Mouse (Mus musculus) cerebellum, adult (tissue): ENCODE measurements at regions not wholly inside any gene's neighbourhood (a gene's known extent, or its start where the extent isn't known, plus 50 kb on each side); places are given as distances from the start of the nearest gene placed in this dataset.

Experiments used
- ATAC-seq: cut with Nextera tagmentation; 2 replicates; pipeline ENCODE4 v1.9.2; 2017; ENCODE audit warnings: mild to moderate bottlenecking, moderate library complexity, mixed read lengths; ENCODE audit not compliant: insufficient number of reproducible peaks, low FRiP score, low TSS enrichment

DNA sequence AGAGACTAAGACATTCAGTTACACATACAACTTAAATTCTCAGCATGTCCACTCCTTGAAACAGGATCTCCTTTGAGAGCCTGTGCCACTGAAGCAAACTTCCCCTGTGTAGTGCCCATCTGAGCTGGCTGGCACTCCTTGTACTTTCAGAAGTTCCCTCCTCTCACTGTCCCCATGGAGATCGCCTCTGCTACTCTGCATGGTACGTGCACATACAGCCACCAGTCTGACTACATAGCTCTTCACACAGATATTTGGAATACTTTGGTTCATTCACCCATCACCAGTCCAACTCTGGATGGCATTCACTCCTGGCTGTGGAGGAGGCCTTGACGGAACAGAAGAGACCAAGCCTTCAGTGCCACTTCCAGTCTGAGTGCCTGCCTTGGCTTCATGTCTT, 79.8 kb upstream of the Pabpc6 start:
- no peak for ATAC-seq

DNA sequence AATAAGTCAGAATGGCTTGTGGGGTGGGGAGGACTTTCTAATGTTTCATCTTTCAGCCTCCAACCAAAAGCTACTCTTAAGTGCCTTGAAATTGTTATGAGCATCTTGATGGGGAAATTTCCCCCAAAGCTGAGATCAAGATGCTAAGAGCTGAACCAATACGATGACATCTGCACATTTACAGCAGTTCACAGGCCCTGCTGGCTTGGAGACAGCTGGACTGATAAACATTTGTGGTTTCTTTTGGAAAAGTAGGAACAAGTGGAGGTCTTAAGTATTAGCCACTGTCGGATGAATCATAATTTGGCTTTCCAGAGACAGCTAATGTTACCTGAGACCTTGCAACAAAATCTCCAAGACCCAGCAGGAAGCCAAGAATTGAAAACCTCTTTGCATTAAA, 78.4 kb upstream of the Pabpc6 start:
- ATAC-seq, result no peak

DNA sequence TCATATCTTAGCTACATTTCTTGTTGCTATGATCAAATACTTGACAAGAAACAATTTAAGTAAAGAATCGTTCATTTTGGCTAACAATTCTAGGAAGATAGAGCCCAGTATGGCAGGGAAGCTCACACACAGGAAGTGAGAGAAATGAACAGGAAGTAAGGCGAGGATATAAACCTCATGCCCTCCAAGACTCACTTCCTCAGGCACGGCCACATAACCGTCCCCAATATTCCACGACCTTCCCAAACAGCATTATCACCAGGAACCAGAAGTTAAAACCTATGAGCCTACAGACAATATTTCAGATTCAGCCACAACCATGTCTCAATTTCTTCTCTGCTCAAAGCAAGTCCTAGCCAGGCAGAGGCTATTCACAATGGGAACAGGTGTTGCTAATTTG, 73.8 kb upstream of the Pabpc6 start:
- no peak for ATAC-seq

DNA sequence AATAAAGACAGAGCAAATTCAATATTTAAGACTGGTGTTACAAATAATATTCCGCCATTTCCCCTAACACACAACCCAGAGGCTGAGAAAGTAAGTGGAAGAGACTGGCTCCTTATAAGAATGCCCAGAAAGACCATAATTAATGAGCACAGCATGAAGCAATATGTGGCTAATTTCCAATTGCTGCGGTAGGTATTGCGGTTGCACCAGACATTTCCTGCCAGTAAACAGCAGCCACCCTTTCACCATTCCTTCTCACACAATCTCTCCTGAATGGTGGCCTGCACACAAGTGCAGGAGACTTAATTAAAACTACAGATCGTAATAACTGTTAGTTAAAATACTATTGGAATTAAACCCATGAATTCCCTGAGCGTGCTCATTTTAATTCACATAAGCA, 71.8 kb upstream of the Pabpc6 start:
- ATAC-seq, result no peak

DNA sequence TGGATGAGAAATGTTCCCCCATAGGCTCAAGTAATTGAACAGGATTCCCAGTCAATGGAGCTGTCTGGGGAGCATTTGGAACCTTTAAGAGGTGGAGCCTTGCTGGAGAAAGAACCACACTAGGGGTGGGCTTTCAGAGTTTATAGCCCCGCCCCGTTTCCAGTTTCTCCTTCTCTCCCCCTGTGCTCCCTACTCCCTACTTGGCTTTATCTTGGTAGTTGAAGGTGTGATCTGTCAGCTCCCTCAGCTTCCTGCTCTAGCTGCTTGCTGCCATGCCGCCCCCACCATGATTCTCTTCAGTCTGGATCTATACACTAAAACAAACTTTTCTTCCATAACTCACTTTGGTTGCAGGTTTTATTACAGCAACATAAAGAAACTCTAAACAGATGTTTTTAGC, 59.5 kb upstream of the Pabpc6 start:
- no peak for ATAC-seq

DNA sequence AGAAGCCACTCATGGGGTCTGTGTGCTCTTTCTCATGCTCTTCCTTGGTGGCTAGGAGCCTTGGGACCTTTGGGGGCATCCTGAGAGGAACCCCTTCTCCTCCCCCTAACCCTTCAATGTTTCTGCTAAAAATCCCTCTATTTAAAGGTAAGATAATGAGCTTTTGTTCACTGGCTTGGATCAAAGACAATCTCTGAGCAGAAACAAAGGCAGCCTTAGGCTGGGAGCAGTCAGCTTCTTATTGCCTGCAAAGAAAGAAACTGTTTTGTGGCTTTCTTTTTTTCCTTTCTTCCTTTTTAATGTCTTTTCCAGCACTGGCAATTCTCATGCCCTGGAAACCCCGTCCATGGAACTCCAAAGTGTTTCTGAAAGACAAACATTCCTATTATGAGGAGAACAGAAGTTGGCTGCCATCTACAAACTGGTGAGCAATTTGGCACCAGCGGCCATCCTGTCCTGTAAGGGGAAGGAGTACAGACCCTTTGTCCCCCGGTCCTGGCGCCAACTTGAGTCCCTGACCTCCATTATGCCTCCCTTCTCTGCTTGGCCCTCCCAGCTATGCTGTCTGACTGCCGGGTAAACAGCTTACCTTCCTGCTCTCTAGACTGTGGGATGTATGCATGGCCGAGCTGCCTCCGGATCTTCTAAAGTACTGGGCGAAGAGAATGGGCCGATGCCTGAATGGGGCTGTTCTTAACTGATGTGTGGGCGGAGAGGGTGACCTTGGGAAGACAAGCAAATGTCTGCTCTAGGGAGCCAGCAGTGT, 56.4 kb upstream of the Pabpc6 start:
- no peak for ATAC-seq

DNA sequence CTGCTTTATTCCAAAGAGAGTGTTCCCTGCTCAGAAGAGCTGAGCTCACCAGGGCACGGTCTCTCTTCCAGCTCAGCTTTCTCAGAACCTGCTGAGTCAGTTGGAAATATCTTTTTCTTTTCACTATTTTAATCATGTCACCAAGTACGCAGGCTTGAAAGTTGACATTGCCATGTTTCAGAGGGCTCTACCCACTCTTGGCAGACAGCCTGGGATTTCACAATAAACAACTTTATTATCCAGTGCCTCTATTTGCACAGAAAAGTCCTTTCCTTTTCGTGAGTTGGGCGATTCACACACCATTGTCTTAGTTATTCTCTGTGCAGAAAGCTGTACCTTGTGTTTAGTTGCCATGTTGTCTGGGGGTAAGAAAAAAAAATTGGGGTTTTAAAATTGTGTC, 54.0 kb upstream of the Pabpc6 start:
- ATAC-seq, result no peak

DNA sequence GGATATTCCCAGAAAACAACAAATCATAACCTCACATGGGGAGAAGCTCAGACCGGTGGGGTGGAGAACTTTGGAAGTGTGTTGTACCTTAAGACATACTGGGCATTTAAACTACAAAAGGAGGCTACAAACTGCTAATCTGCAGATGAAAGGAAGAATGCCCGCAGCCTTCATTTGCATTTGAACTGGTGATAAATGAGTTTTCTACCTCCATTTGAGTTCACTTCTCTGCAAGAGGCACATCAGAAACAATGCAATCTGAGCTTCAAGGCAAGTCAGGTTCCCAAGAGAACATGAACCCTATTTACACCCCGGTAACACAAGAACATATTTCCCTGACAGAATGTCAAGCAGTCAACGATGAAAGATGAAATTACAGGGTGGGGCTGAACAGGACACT, 53.2 kb upstream of the Pabpc6 start:
- no peak for ATAC-seq
